Mouse (Mus musculus) megakaryocyte, embryonic 14.5 days (primary cell): Measurements from ENCODE around the gene Nelfa.

Source experiments
- FLI1 ChIP-seq: IDR thresholded peaks from 2 replicates; pipeline ENCODE4 v1.6.1; 2012; ENCODE audit warnings: low read length, inconsistent platforms, mixed read lengths
- GATA1 ChIP-seq: IDR thresholded peaks from 3 replicates; pipeline ENCODE4 v1.6.1; 2012; ENCODE audit warnings: mixed read lengths, low read length, inconsistent platforms, borderline replicate concordance

DNA sequence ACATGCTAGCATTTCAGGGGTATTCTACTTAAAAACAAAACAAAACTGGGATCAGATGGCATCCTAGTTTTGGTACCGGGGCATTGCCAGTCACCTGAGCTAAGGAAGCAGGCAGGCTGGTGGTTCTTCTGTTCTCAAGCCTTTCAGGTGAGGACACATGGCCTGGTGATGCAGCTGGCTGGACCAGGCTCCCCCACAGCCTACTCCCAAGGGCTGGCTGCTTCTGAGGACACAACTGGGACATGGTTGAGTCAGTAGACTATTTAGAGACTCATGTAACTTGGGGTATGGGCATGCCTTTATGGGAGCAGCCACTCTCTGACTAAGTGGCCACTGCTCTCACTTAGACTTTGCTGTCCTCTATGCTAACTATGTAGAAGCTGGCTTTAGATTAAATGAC is 60.7 kb downstream of the Nelfa start:
- TF ChIP-seq GATA1: no peak
- no peak for TF ChIP-seq FLI1
